Mouse (Mus musculus): ENCODE data around the gene Stard13.

Gene Stard13

GRCm38 (mm10) chr5:151233400-151234031 lies at the start of gene Stard13:
Stard13 (minus strand) TSS chr5:151233836.
- peak; percentile 56 for DNase-seq (ENCODE audit: low spot score)

- DNase-seq (ENCODE audit: low spot score): no peak
Measured at GRCm38 (mm10) chr5:151279531-151279930, 45.9 kb upstream of the Stard13 start.

GRCm38 (mm10) chr5:151277927-151278326 lies 44.3 kb upstream of the Stard13 start:
- no peak for DNase-seq (ENCODE audit: low spot score)

GRCm38 (mm10) chr5:151275986-151276385 lies 42.4 kb upstream of the Stard13 start:
- no peak for DNase-seq (ENCODE audit: low spot score)

GRCm38 (mm10) chr5:151274265-151274664 lies 40.6 kb upstream of the Stard13 start:
- no peak for DNase-seq (ENCODE audit: low spot score)

- no peak for DNase-seq (ENCODE audit: low spot score)
Measured at GRCm38 (mm10) chr5:151270815-151271214, 37.2 kb upstream of the Stard13 start.

- DNase-seq (ENCODE audit: low spot score): no peak
Measured at GRCm38 (mm10) chr5:151266896-151267634, 33.4 kb upstream of the Stard13 start.

GRCm38 (mm10) chr5:151261558-151261957 lies 27.9 kb upstream of the Stard13 start:
- DNase-seq (ENCODE audit: low spot score): no peak

GRCm38 (mm10) chr5:151252213-151252612 lies 18.6 kb upstream of the Stard13 start:
- peak; percentile 22 for DNase-seq (ENCODE audit: low spot score)

GRCm38 (mm10) chr5:151251656-151252055 lies 18.0 kb upstream of the Stard13 start:
- DNase-seq (ENCODE audit: low spot score): no peak

- peak; percentile 16 for DNase-seq (ENCODE audit: low spot score)
Measured at GRCm38 (mm10) chr5:151248671-151249620, 15.3 kb upstream of the Stard13 start.

GRCm38 (mm10) chr5:151248084-151248483 lies 14.4 kb upstream of the Stard13 start:
- no peak for DNase-seq (ENCODE audit: low spot score)

- peak; percentile 42 for DNase-seq (ENCODE audit: low spot score)
Measured at GRCm38 (mm10) chr5:151247115-151247875, 13.7 kb upstream of the Stard13 start.

- peak; percentile 62 for DNase-seq (ENCODE audit: low spot score)
Measured at GRCm38 (mm10) chr5:151246287-151246686, 12.7 kb upstream of the Stard13 start.

- no peak for DNase-seq (ENCODE audit: low spot score)
Measured at GRCm38 (mm10) chr5:151245571-151245970, 11.9 kb upstream of the Stard13 start.

GRCm38 (mm10) chr5:151238730-151239129 lies 5.1 kb upstream of the Stard13 start:
- DNase-seq (ENCODE audit: low spot score): no peak

GRCm38 (mm10) chr5:151236411-151236810 lies 2.8 kb upstream of the Stard13 start:
- DNase-seq (ENCODE audit: low spot score): no peak

- DNase-seq (ENCODE audit: low spot score): no peak
Measured at GRCm38 (mm10) chr5:151232576-151233299, 898 bp downstream of the Stard13 start.

- DNase-seq (ENCODE audit: low spot score): no peak
Measured at GRCm38 (mm10) chr5:151231861-151232260, 1.8 kb downstream of the Stard13 start.

GRCm38 (mm10) chr5:151231411-151231810 lies 2.2 kb downstream of the Stard13 start:
- no peak for DNase-seq (ENCODE audit: low spot score)

GRCm38 (mm10) chr5:151230427-151230826 lies 3.2 kb downstream of the Stard13 start:
- DNase-seq (ENCODE audit: low spot score): no peak
